Mouse (Mus musculus): Measurements from ENCODE around the gene Wsb1.
"Not testable (repeated sequence)": the region's sequence is repeated elsewhere in the genome, so short reads cannot be mapped to it uniquely, and the experiment has no call there.

Gene Wsb1

DNA sequence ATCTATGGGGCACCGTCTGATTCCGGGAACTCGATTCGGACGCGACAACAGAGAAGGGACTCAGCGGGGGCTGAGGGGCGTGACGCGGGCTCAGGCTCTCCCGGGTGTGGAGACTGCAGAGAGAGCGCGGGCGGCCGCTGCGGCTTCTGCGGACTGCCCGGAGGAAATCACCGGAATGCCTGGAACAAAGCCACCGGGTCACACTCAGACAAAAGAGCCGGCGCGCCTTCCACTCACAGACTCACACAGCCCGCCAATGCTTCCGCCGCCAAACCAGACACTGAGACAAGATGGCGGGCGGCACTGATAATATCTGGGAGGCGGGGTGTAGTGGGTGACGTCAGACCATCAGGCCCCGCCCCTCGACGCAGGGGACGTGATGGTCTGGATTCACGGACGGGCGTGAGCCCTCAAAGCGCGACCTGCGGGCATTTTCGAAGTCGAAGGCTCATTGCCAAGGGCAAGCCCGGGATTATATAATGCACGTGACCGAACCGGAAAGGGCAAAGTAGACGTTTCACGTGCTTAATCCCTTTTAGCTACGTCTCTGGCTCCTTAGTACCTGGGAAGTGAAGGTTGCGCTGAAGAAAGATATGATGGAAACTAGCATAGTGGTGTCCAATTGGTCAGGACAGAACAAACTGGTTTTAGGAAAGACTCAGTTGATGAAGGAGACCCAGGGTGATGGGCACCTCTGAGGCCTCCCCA is at the start of gene Wsb1:
Wsb1 (minus strand) TSS at position 281 of the 708 bp plus-strand sequence.
- DNase-seq, result peak; percentile 97

DNA sequence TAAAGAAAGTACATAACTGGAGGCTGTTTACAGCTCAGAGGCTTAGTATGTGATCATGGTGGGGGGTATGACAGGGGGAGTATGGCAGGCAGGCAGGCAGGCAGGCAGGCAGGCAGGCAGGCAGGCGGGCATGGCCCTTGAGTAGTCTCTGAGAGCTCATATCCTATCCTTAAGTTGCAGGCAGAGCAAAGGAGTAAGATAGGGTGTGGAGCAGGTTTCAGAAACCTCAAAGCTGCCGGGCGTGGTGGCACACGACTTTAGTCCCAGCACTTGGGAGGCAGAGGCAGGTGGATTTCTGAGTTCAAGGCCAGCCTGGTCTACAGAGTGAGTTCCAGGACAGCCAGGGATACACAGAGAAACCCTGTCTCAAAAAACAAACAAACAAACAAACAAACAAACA is 49.8 kb upstream of the Wsb1 start:
- not testable (repeated sequence) for DNase-seq

DNA sequence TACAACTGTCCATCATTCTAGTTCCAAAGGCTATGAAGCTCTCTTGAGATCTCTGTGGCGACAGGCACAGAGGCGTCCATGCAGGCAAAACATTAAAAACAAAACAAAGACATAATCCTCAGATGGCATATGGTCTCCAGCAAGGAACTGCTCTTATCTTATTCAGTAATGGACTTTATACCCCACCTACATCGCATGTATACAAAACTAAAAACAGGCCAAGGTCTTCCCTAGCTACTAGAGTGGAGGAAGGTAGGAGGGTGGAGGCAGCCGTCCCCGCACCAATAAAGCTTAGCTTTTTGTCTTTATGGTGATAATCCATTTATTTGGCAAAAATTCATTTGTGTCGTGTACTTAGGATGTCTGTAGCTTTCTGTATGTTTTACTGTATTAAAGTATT is 48.6 kb upstream of the Wsb1 start:
- DNase-seq, result no peak

DNA sequence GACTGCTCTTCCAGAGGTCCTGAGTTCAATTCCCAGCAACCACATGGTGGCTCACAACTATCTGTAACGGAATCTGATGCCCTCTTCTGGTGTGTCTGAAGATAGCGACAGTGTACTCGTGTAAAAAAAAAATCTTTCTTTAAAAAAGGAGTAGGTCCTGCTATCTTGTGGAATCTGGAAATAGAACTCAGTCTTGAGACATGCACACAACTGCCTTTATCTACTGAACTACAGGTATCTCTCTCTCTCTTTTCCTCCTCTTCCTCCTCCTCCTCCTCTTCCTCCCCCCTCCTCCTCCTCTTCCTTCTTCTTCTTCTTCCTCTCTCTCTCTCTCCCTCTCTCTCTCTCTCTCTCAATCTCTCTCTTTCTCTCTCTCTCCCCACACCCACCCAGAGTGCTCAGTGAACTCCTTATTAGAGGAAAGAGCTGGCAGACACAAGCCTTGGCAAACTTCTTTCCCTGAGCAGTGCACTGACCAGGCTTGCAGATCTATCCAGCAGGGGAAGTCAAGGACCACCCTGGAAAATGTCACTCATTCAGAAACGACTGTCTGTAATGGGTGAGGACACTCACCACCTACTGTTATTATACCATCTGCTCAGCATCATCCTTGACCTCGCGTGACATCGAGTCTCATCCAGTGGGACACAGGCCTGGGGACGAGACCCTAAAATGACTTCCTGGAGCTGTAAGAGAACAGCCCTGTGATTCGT is 45.4 kb upstream of the Wsb1 start:
- no peak for DNase-seq

DNA sequence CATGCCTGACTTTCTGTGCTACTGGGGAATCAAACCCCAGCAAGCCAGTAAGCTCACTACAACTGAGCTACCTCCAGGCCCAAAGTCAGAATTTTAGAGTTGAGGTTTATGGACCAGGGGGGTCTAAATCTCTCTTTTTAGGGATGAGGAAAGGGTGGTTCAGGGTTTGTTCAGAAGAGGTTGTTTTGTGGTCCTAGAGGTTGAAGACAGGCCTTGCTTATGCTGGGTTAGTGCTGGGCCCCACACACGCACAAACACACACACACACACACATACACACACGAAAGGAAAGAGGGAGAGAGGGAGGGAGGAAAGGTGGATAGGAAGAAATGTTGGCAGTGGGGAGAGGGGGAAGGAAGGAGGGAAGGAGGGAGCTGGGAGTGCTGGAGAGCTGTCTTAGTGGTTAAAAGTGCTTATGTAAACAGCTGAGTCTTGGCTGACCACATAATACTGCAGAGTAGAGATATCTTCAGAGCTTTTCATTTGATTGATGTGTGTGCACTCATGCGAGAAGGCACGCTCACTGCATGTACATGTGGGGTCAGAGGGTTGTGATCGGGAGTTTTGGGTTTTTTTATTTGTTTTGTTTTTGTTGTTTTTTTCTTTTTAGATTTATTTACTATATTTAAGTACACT is 42.5 kb upstream of the Wsb1 start, which contains the start of gene Gm9964:
Gm9964 (minus strand) TSS at position 51 of the 636 bp plus-strand sequence.
- DNase-seq, result no peak

DNA sequence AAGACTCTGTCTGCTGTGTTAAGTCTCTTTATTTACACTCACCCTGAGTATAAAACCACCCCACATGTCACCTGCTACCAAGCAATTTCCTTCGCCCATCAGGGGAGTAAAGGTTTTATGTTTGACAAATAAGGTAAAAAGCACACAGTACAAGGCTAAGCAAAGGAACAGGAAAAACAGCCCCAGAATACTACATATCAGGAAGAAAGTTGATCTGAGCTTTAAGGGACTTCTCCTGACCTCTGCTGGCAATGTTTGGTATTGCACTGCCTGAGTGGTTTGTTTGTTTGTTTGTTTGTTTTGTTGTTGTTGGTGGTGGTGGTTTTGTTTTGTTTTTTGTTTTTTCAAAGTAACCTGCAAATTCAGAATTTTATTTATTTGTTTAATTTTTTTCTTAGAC is 41.7 kb upstream of the Wsb1 start:
- peak; percentile 63 to 67 for DNase-seq

DNA sequence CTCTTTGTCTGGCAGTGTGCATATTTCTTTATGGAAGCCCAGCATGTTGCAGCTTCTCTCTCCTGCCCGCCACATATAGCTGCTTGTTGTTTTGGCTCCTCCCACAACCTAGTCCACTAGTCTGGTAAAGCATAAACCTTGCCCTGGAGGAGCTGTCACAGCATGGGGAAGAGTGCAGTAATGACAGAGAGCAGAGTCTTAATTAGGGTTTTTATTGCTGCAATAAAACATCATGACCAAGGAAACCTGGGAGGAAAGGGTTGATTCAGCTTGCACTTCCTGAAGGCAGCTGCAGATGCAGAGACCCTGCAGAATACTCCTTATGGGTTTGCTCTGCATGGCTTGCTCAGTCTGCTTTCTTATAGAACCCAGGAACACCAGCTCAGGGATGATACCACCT is 39.5 kb upstream of the Wsb1 start:
- no peak for DNase-seq

DNA sequence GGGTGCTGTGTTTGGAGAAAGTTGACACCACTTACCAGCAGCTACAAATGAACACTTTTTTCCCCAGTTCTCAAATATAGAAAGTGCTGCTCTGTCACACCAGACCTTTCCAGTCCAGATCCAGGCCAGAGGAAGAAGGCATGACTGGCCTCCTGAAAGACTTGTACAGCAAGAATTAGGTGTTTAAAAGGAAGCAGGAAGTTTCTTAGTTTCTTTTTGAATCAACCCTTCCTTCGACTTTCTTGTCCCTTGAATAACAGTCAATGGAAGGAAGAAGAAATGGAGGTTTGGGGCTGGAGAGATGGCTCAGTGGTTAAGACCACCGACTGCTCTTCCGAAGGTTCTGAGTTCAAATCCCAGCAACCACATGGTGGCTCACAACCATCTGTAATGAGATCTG is 38.6 kb upstream of the Wsb1 start:
- no peak for DNase-seq

DNA sequence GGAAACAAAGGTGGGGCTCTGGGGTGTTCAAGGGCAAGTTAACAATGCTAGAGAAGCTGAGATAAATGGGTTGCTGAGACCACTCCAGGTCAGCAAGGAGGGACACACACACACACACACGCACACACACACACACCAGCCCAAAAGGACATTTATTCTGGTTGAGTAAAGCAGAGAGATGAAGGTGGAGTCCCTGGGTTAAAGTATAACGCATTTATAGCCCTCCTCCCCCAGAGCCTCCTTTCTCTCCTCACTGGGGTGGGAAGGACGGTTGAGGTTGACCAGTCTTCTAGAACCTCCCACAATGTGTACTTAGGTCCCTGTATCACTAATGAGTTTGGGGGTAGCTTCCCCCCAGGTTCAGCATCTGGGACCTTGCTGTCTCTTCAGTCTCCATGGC is 37.7 kb upstream of the Wsb1 start:
- no peak for DNase-seq

DNA sequence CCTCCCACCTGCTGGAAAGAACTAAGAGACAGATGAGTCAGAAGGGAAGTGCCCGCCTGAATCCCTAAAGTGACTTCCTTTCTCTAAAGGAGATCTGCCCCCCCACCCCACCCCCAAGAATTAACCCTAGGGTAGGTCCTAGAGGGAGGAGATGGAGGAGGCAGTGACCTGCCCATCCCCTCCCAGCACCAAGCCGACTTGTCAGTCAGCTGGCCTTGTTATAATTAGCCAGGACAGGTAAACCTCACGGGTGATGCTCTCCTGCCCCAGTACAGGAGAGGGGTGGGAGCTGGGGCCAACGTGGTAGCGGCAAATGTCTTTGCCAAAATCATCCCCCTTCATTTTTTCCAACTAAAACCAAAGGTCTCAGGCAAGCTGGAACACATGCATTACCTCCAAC is 37.2 kb upstream of the Wsb1 start:
- no peak for DNase-seq

DNA sequence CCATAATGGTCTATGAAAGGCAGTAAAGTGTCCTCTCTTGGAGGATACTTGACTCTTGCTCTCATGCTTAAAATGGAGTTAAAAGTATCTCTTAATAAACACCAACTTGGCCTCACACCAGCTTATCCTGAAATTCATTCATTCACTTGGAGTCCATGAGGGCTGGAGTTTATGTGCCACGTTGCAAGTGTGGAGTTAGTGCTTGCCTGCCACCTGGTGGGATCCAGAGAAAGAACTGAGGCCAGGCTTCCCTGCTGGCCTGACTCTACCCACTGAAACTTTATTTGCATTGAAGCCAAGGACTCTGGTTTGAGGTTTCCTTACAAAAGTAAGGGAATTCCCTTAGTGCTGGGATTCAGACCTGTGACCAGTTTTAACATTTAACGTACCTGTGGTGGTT is 36.0 kb upstream of the Wsb1 start:
- no peak for DNase-seq

DNA sequence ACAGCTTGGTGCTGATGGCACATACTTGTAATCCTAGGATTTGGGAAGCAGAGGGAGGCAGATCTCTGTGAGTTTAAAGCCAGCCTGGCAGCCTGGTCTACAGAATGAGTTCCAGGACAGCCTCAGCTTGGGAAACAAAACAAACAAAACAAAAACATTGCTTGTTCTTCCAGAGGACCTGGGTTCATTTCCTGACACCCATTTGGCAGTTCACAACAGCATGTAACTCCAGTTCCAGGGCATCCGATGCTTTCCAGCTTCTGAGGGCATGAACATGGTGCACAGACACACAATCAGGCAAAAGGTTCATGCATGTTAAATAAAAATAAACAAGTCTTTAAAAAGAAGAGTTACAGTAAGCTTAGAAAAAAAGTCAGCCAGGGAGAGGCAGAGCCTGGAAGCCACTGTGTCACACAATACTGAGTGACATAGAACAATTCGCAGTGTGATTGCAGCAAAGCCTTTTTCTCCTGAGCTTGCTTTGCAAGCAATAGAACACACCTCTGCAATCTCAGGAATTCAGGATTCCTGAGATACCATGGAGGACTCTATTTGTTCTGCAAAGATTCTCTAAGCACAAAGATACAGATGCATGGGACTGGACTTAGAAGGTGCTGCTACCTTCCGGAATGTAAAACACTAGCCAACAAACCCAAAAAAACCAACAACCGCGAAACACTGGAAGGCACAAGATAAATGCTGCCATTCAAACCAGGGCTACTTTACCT is 34.6 kb upstream of the Wsb1 start:
- DNase-seq, result no peak

DNA sequence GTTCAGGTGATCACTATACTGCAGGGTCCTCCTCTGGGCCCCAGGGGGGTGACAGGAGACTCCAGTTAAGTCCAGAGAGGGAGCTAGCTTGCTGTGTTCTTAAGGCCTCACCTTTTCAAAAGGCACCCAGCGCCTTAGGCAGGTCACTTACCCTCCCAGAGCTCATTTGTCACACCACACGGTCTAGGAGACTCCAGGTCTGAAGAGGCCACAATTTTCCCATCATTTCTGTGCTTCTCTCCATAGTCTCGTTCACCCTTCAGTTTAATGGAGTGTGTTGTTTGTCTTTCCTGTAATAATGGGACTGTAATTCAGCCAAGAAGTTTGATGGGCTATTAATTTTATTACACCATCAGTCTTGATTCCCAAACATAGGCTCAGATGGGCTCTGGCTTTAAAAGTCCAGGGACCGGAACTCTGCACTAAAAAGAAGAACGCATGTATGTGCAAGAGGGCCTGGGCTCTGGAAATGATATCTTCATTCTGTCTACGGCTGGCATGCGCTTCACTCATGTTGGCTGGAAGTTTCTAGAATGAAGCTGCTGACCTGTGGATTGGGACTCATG is 33.9 kb upstream of the Wsb1 start:
- DNase-seq, result no peak

DNA sequence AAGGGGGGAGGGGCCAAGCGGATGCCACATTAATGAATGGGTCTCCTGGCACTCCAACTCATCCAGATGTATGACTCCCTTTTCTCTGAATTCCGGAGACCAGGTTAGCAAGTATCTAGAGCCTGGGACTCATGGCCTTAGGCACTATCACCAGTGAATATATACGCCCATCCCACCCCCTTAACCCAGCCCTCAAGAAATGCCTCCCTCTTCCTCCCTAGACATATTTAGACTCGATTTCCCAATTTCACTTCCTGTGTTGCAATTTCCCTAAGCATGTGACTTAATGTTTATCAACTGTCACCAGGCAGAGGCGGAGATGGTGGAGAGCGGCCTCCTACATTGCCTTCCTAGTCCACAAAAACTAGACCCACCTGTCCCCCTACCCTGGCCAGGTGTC is 33.0 kb upstream of the Wsb1 start:
- DNase-seq, result no peak

DNA sequence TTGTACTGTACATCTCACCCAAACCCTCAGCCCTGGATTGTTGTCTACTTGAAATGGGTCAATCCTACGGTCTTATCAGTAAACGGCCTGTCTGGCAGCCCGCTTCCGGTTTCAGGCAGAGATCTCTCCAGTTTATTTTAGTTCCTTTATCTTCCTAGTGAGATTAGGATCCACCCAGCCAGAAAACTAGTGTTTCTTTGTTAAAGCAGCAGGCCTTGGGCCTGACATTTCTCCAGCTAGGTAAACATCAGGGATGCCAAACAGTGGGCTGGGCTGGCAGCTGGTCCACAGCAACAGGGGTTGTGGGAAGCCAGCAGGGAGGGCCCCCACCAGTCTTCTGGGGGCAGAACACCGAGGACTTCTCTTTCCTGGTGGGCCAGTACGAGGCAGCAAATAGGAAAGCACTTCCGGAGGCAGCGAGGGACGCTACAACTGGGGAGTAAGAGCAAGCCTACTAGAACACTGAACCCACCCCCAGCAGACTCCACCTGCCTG is 31.9 kb upstream of the Wsb1 start:
- DNase-seq, result no peak

DNA sequence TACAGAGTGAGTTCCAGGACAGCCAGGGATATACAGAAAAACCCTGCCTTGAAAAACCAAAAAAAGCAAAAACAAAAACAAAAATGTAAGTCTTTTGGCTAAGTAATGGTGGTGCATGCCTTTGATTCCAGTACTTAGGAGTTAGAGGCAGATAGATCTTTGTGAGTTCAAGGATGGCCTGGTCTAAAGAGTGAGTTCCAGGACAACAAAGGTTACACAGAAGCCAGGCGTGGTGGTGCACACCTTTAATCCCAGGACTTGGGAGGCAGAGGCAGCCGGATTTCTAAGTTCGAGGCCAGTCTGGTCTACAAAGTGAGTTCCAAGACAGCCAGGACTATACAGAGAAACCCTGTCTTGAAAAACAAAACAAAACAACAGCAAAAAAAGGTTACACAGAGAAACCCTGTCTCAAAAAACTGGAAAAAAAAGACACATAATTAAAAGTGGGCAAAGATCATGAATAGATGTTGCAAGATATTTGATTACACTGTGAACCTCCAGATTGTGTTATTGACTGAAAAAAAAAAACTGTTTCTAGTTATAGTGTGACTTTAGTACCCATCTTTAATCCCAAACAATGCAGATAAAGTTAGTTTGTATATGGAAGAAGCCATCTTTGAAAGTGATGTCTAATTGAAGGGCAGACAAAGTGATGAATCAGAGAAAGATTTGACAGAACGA is 29.0 kb upstream of the Wsb1 start:
- DNase-seq, result no peak

DNA sequence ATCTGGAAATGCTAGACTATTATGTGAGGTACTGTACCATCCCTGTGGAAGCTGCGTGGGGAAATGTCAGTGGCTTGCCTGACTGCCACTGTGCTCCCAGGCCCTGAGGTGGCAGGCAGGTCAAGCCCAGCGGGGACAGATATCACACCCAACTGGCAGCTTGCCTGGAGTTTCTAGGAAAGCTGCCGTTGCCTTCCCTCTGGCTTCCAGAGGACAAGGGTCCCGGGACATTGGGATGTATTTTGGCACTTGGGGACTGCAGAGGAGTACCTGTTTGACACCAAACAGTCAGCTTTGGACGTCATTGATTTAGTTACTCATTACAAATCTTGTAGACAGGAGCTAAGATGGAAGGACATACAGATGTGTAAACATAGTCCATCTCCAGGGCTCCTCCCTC is 26.9 kb upstream of the Wsb1 start:
- no peak for DNase-seq

DNA sequence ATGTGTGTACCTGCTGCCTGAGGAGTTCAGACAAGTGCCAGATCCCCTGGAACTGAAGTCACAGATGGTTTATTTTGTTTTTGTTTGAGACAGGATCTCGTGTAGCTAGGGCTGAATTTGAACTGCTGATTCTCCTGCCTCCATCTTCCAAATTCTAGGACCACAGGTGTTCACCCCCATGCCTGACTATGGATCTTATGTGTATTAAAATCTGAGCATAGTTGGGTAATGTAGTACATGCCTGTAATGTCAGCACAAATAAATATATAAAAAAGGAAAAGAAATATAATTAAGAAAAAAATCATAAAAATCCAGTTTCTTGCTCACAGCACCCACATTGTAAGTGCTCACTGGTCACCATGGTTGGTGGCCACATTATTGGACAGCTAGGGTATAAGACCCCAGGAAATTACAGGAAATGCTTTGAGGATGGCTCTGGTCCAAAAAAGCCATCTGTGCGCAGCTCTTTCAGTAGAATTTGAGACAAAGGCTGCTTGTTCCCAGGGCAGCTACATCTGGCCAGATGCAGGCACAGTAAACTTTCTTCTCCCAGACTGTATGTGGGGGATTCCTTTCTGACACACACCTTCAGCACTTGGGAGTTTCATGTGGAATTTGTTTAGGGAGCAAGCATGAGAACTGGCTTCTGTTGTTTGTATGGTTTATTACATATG is 25.4 kb upstream of the Wsb1 start:
- DNase-seq, result no peak

DNA sequence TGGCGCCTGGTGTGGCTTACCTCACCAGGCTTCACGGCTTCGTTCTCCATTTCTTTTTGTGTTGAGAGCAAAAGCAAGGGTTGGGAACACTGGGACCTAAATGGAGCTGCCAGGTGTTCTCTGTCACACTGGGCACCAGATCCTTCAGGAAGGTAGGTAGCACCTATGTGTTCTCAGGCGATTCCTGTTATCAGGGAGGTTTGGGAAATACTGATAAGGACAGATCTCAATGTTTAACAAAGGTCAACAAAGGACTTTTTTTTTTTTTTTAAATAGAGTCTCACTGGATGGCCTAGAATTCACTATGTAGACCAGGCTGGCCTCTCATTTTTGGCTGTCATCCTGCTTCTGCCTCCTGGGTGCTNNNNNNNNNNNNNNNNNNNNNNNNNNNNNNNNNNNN is 19.3 kb upstream of the Wsb1 start:
- no peak for DNase-seq

DNA sequence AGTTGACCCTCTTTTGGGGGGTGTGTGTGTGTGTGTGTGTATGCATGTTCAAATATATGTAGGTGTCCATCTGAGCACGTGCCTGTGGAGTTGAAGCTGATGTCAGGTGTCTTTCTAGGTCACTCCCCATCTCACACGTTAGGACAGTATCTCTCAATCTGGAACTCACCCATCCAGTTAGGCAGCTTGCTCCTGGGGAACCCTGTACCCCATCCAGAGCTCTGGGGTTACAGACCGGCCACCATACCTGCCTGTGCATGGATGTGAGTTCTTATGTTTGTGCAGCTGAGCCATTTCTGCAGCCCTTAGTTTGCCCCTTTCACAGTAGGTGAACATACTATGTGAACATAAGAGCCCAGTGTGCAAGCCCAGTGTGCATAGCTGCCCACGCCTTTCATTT is 18.6 kb upstream of the Wsb1 start:
- DNase-seq, result no peak

DNA sequence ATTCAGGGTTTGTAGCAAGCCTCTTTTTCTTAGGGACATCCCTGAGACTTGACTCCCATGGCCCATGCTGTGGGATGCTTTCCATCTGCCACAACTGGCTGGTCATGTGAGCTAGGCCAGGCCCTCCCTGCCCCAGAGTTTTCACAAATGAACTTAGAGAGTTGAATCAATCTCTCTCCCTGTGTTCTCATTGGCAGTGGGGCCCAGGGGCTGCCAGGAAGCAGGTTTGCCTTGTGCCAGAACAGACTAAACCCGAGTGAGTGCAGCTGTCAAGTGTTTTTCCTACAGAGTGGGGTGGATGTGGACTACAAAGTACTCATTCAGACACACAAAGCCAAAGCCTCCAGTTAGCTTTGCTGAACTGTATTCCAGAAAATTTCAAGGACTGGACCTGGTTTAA is 12.7 kb upstream of the Wsb1 start:
- no peak for DNase-seq

DNA sequence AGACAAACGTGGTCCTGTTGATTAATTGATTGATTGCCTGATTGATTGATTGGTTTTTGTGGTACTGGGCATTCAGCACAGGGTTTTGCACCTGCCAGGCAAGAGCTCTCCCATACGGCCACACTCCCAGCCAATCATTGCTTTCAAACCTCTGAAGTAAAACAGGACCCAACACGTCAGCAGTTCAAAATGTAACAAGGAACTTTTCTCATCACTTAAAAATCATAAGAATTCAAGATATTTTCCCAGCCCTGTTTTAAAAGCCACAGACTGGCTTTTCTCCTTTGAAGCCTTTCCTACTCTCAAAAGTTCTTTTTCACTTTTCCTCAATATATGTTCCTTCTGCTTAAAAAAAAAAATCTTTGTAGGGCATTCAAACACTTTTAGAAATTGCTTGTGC is 9.9 kb upstream of the Wsb1 start:
- DNase-seq, result no peak
